Mouse (Mus musculus) MEL (cell line): ENCODE data around the gene Adcy4. TPM values are rescaled to one million over a fixed set of nuclear protein-coding genes. Genes with fewer than 3 reads are reported as not detected.

Experiments used
- DNase-seq: peaks from one replicate; pipeline ENCODE4 v3.0.0; 2011; ENCODE audit warnings: low read depth, low spot score
- H3K27ac ChIP-seq: 2 replicates; pipeline ENCODE4 v1.5.1; 2012; ENCODE audit warnings: low read depth, mild to moderate bottlenecking, control low read depth, low read length, moderate library complexity; ENCODE audit not compliant: control insufficient read depth
- H3K27me3 ChIP-seq, 2 experiments: fragments of 150-350 bp in 1 of 2; sonication (generic) in 1 of 2; 2 replicates each; pipeline ENCODE4 v1.6.1; 2012; ENCODE audit warnings: low read length in 2 of 2, mild to moderate bottlenecking in 2 of 2, improper control_type of control experiment in 1 of 2, moderate library complexity in 1 of 2; ENCODE audit not compliant: insufficient read depth in 2 of 2, control insufficient read depth in 1 of 2
- H3K36me3 ChIP-seq, 2 experiments: 2 replicates each; pipeline ENCODE4 v1.6.1; 2012 to 2014; ENCODE audit warnings: low read length in 2 of 2, improper control_type of control experiment in 1 of 2, inconsistent platforms in 1 of 2, mild to moderate bottlenecking in 1 of 2; ENCODE audit not compliant: insufficient read depth in 2 of 2, control insufficient read depth in 1 of 2
- H3K4me1 ChIP-seq, 2 experiments: fragments of 150-350 bp in 1 of 2; sonication (generic) in 1 of 2; 2 replicates each; pipeline ENCODE4 v1.6.1; 2012; ENCODE audit warnings: low read length in 2 of 2, improper control_type of control experiment in 1 of 2, mild to moderate bottlenecking in 1 of 2; ENCODE audit not compliant: insufficient read depth in 2 of 2, control insufficient read depth in 1 of 2
- H3K4me3 ChIP-seq, 2 experiments: fragments of 150-350 bp in 1 of 2; sonication (generic) in 1 of 2; 2 replicates each; pipeline ENCODE4 v1.5.1; 2012; ENCODE audit warnings: low read depth in 2 of 2, low read length in 2 of 2, mild to moderate bottlenecking in 2 of 2, moderate library complexity in 2 of 2, control low read depth in 1 of 2, improper control_type of control experiment in 1 of 2; ENCODE audit not compliant: control insufficient read depth in 1 of 2, insufficient read depth in 1 of 2
- H3K79me2 ChIP-seq: 2 replicates; pipeline ENCODE4 v1.6.1; 2012; ENCODE audit warnings: mild to moderate bottlenecking, low read length, moderate library complexity; ENCODE audit not compliant: control insufficient read depth, poor library complexity, insufficient read depth
- H3K9ac ChIP-seq: 2 replicates; pipeline ENCODE4 v1.6.1; 2012; ENCODE audit warnings: low read depth, mild to moderate bottlenecking, control low read depth, low read length, moderate library complexity; ENCODE audit not compliant: control insufficient read depth, poor library complexity, severe bottlenecking
- H3K9me3 ChIP-seq: fragments of 150-350 bp; sonication (generic); replicated peaks from 2 replicates; pipeline ENCODE4 v1.6.1; 2012; ENCODE audit warnings: mild to moderate bottlenecking, low read length, improper control_type of control experiment, moderate library complexity; ENCODE audit not compliant: insufficient read depth
- CHD2 ChIP-seq: IDR thresholded peaks from 2 replicates; pipeline ENCODE4 v1.6.1; 2011; ENCODE audit warnings: low read length, improper control_type of control experiment
- CTCF ChIP-seq, 3 experiments: IDR thresholded peaks in 2 of 3; conservative IDR thresholded peaks in 1 of 3; 2 replicates each; pipeline ENCODE4 v1.5.1; 2011 to 2012; ENCODE audit warnings: low read length in 3 of 3, low read depth in 2 of 3, mild to moderate bottlenecking in 2 of 3, improper control_type of control experiment in 1 of 3, inconsistent platforms in 1 of 3, mixed read lengths in 1 of 3, moderate library complexity in 1 of 3; ENCODE audit not compliant: control insufficient read depth in 1 of 3, insufficient read depth in 1 of 3, poor library complexity in 1 of 3, severe bottlenecking in 1 of 3
- E2F4 ChIP-seq: IDR thresholded peaks from 2 replicates; pipeline ENCODE4 v1.6.1; 2011; ENCODE audit warnings: low read depth, low read length, improper control_type of control experiment, borderline replicate concordance
- ELF1 ChIP-seq: IDR thresholded peaks from 2 replicates; pipeline ENCODE4 v1.6.1; 2014; ENCODE audit warnings: low read depth, mild to moderate bottlenecking, inconsistent platforms, low read length, improper control_type of control experiment, moderate library complexity
- EP300 ChIP-seq, 2 experiments: IDR thresholded peaks; 2 replicates each; pipeline ENCODE4 v1.6.1; 2011; ENCODE audit warnings: improper control_type of control experiment in 2 of 2, low read length in 2 of 2, low read depth in 1 of 2, mild to moderate bottlenecking in 1 of 2
- ETS1 ChIP-seq: IDR thresholded peaks from 2 replicates; pipeline ENCODE4 v1.6.1; 2012; ENCODE audit warnings: low read depth, mild to moderate bottlenecking, inconsistent platforms, low read length, improper control_type of control experiment, moderate library complexity
- GATA1 ChIP-seq: IDR thresholded peaks from 2 replicates; pipeline ENCODE4 v1.6.1; 2011; ENCODE audit warnings: low read depth, low read length, improper control_type of control experiment
- HCFC1 ChIP-seq: IDR thresholded peaks from 2 replicates; pipeline ENCODE4 v1.6.1; 2012; ENCODE audit warnings: low read depth, mild to moderate bottlenecking, inconsistent platforms, low read length, improper control_type of control experiment, moderate library complexity
- KAT2A ChIP-seq: conservative IDR thresholded peaks from 2 replicates; pipeline ENCODE4 v1.6.1; 2012; ENCODE audit warnings: low read depth, low read length, improper control_type of control experiment, inconsistent platforms
- MAFK ChIP-seq: IDR thresholded peaks from 2 replicates; pipeline ENCODE4 v1.6.1; 2011; ENCODE audit warnings: low read depth, mild to moderate bottlenecking, low read length, improper control_type of control experiment, borderline replicate concordance
- MAX ChIP-seq: IDR thresholded peaks from 2 replicates; pipeline ENCODE4 v1.6.1; 2011; ENCODE audit warnings: low read length, improper control_type of control experiment
- MAZ ChIP-seq: IDR thresholded peaks from 2 replicates; pipeline ENCODE4 v1.6.1; 2012; ENCODE audit warnings: low read depth, mild to moderate bottlenecking, inconsistent platforms, low read length, improper control_type of control experiment
- NELFE ChIP-seq: IDR thresholded peaks from 2 replicates; pipeline ENCODE4 v1.6.1; 2011; ENCODE audit warnings: low read depth, low read length, improper control_type of control experiment
- POLR2AphosphoS2 ChIP-seq: IDR thresholded peaks from 2 replicates; pipeline ENCODE4 v1.6.1; 2011; ENCODE audit warnings: low read length, improper control_type of control experiment
- POLR2AphosphoS5 ChIP-seq: IDR thresholded peaks from 2 replicates; pipeline ENCODE4 v1.6.1; 2012; ENCODE audit warnings: low read depth, borderline replicate concordance, mild to moderate bottlenecking, inconsistent platforms, low read length, moderate library complexity, mixed read lengths
- RAD21 ChIP-seq: IDR thresholded peaks from 2 replicates; pipeline ENCODE4 v1.6.1; 2011; ENCODE audit warnings: mild to moderate bottlenecking, low read depth, low read length, improper control_type of control experiment
- SIN3A ChIP-seq: IDR thresholded peaks from 2 replicates; pipeline ENCODE4 v1.6.1; 2012; ENCODE audit warnings: low read length, improper control_type of control experiment, inconsistent platforms
- SMC3 ChIP-seq: IDR thresholded peaks from 2 replicates; pipeline ENCODE4 v1.6.1; 2011; ENCODE audit warnings: low read depth, low read length, improper control_type of control experiment
- TBP ChIP-seq: IDR thresholded peaks from 2 replicates; pipeline ENCODE4 v1.8.0; 2011; ENCODE audit warnings: low read depth, low read length, improper control_type of control experiment
- USF2 ChIP-seq, 2 experiments: IDR thresholded peaks; 2 replicates each; pipeline ENCODE4 v1.6.1; 2011 to 2012; ENCODE audit warnings: improper control_type of control experiment in 2 of 2, low read length in 2 of 2, borderline replicate concordance in 1 of 2, inconsistent platforms in 1 of 2, low read depth in 1 of 2, mild to moderate bottlenecking in 1 of 2; ENCODE audit not compliant: insufficient read depth in 1 of 2
- ZMIZ1 ChIP-seq: IDR thresholded peaks from 2 replicates; pipeline ENCODE4 v1.6.1; 2012; ENCODE audit warnings: low read depth, mild to moderate bottlenecking, inconsistent platforms, low read length, improper control_type of control experiment, moderate library complexity
- polyA plus RNA-seq, 2 experiments: library from polyadenylated mRNA; stranded (reverse) in 1 of 2; unstranded in 1 of 2; fragments of >175 nt in 1 of 2; fragments of >200 nt in 1 of 2; gene quantifications; 2 replicates each; pipeline versions ENCODE4 v1.2.1 to v1.2.4; 2012; ENCODE audit warnings: low replicate concordance in 2 of 2, low read depth in 1 of 2; ENCODE audit not compliant: insufficient read length in 2 of 2, insufficient read depth in 1 of 2, missing spikeins in 1 of 2
- total RNA-seq: library from RNA; depleted of rRNA; stranded (reverse); fragments of 300-350 nt; gene quantifications from 2 replicates; pipeline ENCODE4 v1.2.3, GENCODE M21; 2012

Gene Adcy4
- total and polyA plus RNA-seq, 3 experiments: 0.19 to 0.35 TPM; not detected in 1

DNA sequence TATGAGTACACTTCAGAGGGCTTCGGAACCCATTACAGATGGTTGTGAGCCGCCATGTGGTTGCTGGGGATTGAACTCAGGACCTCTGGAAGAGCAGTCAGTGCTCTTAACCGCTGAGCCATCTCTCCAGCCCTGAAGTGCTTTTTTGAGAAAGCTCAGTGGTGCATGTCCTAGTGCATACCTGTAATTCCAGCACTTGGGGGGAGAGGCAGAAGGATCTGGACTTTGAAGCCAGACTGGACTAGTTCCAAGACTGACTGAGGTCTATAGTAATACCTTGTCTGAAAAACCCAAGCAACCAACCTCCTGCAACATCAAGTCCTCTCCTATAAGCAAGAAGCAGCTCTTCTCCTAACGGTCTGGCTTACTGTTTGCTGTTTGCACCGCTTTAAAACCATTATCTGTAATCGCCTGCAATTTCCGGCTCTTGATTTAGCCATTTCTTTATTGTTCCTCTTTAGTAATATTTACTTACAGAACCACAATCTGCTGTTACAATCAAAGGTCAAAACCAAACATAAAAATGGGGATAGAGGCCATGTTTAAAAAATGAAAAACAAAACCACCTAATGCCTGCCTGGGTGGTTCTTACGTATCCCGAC, 46.7 kb downstream of the Adcy4 start (continued):
- TF ChIP-seq ETS1 (peak; percentile 89), GATA1 (peak; percentile 93), RAD21 (no peak)

GRCm38 (mm10) chr14:55735758-55736157, 48.1 kb downstream of the Adcy4 start:
- Histone ChIP-seq H3K4me3 (no peak overlapping the region), H3K9me3 (no peaks in the 10 kb centered on the region), H3K27ac (no peak overlapping the region), H3K9ac (no peak overlapping the region), H3K79me2 (no peaks in the 10 kb centered on the region), H3K27me3 (no peaks in the 10 kb centered on the region), H3K36me3 (peaks cover 0 to 26% of the 10 kb centered on the region in 2 experiments; a peak in 2 of 4 replicates), H3K4me1 (peaks cover 21 to 36% of the 10 kb centered on the region in 2 experiments)
- TF ChIP-seq MAX: no peak
- TF ChIP-seq POLR2AphosphoS2: no peak
- TF ChIP-seq NELFE: no peak
- TF ChIP-seq CTCF (IDR thresholded peaks at IDR 0.05 in 2 of 3, conservative IDR thresholded peaks at IDR 0.05 in 1 of 3; ENCODE audit: control insufficient read depth in 1 of 3, insufficient read depth in 1 of 3, low read depth in 2 of 3, low read length in 3 of 3, poor library complexity in 1 of 3, severe bottlenecking in 1 of 3): no peak
- no peak for TF ChIP-seq ZMIZ1
- TF ChIP-seq USF2 (IDR thresholded peaks at IDR 0.05; ENCODE audit: borderline replicate concordance in 1 of 2, insufficient read depth in 1 of 2, low read depth in 1 of 2, low read length in 2 of 2): no peak
- TF ChIP-seq MAFK: no peak
- no peak for TF ChIP-seq ETS1
- TF ChIP-seq POLR2AphosphoS5: no peak
- no peak for TF ChIP-seq CHD2
- TF ChIP-seq SIN3A: no peak
- no peak for TF ChIP-seq ELF1
- no peak for TF ChIP-seq MAZ
- no peak for TF ChIP-seq EP300 (IDR thresholded peaks at IDR 0.05; ENCODE audit: low read depth in 1 of 2, low read length in 2 of 2)
- TF ChIP-seq TBP: no peak
- TF ChIP-seq KAT2A: no peak
- no peak for TF ChIP-seq E2F4
- TF ChIP-seq HCFC1: no peak
- no peak for TF ChIP-seq SMC3
- DNase-seq: no peak
